32 mouse cellular contexts compared by ENCODE assay signal in genomic region chr9:32573638-32574037, GRCm38 (mm10). TPM values are rescaled to one million over a fixed set of nuclear protein-coding genes. Genes with fewer than 3 reads are reported as not detected.
"Had no signal": no experiment of that assay in that cellular context is flagged by ENCODE, and none has a peak within 500 bp of the region (broad histone marks: within the 10 kb centered on the region; RNA-seq: fewer than 3 reads in every experiment).

No protein-coding gene starts in this region.

- H3K36me3 ChIP-seq: limb, embryonic 10.5 days; limb, embryonic 12.5 days; limb, embryonic 13.5 days; limb, embryonic 15.5 days; liver, embryonic 12.5 days; liver, embryonic 13.5 days; liver, embryonic 15.5 days; lung, embryonic 15.5 days; midbrain, embryonic 10.5 days; midbrain, embryonic 12.5 days; midbrain, embryonic 13.5 days; midbrain, embryonic 15.5 days; neural tube, embryonic 12.5 days had no signal

- H3K4me2 ChIP-seq: limb, embryonic 12.5 days; limb, embryonic 13.5 days; limb, embryonic 15.5 days; liver, embryonic 11.5 days; liver, embryonic 12.5 days; liver, embryonic 13.5 days; liver, embryonic 15.5 days; lung, embryonic 14.5 days; lung, embryonic 15.5 days; midbrain, embryonic 11.5 days; midbrain, embryonic 12.5 days; midbrain, embryonic 13.5 days; midbrain, embryonic 15.5 days; neural tube, embryonic 12.5 days had no signal

- ATAC-seq: liver, embryonic 12.5 days; liver, postnatal 0 days; lung, postnatal 0 days; midbrain, embryonic 13.5 days; midbrain, embryonic 15.5 days; midbrain, embryonic 16.5 days had no signal

- H3K4me3 ChIP-seq: limb, embryonic 10.5 days; limb, embryonic 12.5 days; limb, embryonic 13.5 days; limb, embryonic 15.5 days; liver, embryonic 12.5 days; liver, embryonic 13.5 days; liver, embryonic 15.5 days; lung, embryonic 15.5 days; megakaryocyte, embryonic 14.5 days; midbrain, embryonic 10.5 days; midbrain, embryonic 12.5 days; midbrain, embryonic 13.5 days; midbrain, embryonic 15.5 days; myocyte; neural tube, embryonic 12.5 days had no signal

- H3K9me3 ChIP-seq: limb, embryonic 10.5 days; limb, embryonic 12.5 days; limb, embryonic 13.5 days; limb, embryonic 15.5 days; liver, embryonic 12.5 days; liver, embryonic 13.5 days; liver, embryonic 15.5 days; lung, embryonic 15.5 days; midbrain, embryonic 10.5 days; midbrain, embryonic 12.5 days; midbrain, embryonic 13.5 days; midbrain, embryonic 15.5 days; neural tube, embryonic 12.5 days had no signal

- H3K4me1 ChIP-seq: liver, embryonic 12.5 days; liver, embryonic 15.5 days; midbrain, embryonic 10.5 days; midbrain, embryonic 12.5 days; midbrain, embryonic 13.5 days; midbrain, embryonic 15.5 days; neural tube, embryonic 12.5 days had no signal

- H3K9ac ChIP-seq: limb, embryonic 12.5 days; limb, embryonic 13.5 days; limb, embryonic 15.5 days; liver, embryonic 12.5 days; liver, embryonic 13.5 days; liver, embryonic 14.5 days; liver, embryonic 15.5 days; liver, postnatal 0 days; lung, embryonic 14.5 days; lung, embryonic 15.5 days; midbrain, embryonic 12.5 days; midbrain, embryonic 13.5 days; midbrain, embryonic 15.5 days; neural tube, embryonic 12.5 days had no signal

- H3K27me3 ChIP-seq: limb, embryonic 12.5 days; limb, embryonic 13.5 days; limb, embryonic 15.5 days; liver, embryonic 12.5 days; liver, embryonic 13.5 days; liver, embryonic 15.5 days; lung, embryonic 15.5 days; midbrain, embryonic 12.5 days; midbrain, embryonic 13.5 days; midbrain, embryonic 15.5 days; neural tube, embryonic 12.5 days had no signal

- DNase-seq: left cerebral cortex, postnatal 4 days; liver; liver, embryonic 13.5 days; liver, postnatal 0 days; lung, adult 18-20 months; lung, adult 2 months; lung, embryonic 14.5 days; lung, postnatal 10 days; lung, postnatal 14 days; lung, postnatal 36 days; lung, postnatal 4 days; midbrain, embryonic 14.5 days had no signal

- H3K27ac ChIP-seq: limb, embryonic 10.5 days; limb, embryonic 12.5 days; limb, embryonic 13.5 days; limb, embryonic 15.5 days; liver, embryonic 12.5 days; liver, embryonic 13.5 days; liver, embryonic 14.5 days; liver, embryonic 15.5 days; lung, embryonic 15.5 days; macrophage; midbrain, embryonic 10.5 days; midbrain, embryonic 12.5 days; midbrain, embryonic 13.5 days; midbrain, embryonic 15.5 days; neural tube, embryonic 12.5 days had no signal

RNA-seq across cellular contexts. Expression of gene Fli1, which starts 31.0 kb away (rescaled TPM):
- polyA plus RNA-seq: myocyte had no signal
